Mouse (Mus musculus): ENCODE data around the gene St6galnac4. TPM values are rescaled to one million over a fixed set of nuclear protein-coding genes. Genes with fewer than 3 reads are reported as not detected.
A peak's percentile ranks its signal among the peaks of the same experiment; 100 is the strongest.

St6galnac4 gene
- polyA plus RNA-seq, 1 experiment: 23.9 TPM

DNA sequence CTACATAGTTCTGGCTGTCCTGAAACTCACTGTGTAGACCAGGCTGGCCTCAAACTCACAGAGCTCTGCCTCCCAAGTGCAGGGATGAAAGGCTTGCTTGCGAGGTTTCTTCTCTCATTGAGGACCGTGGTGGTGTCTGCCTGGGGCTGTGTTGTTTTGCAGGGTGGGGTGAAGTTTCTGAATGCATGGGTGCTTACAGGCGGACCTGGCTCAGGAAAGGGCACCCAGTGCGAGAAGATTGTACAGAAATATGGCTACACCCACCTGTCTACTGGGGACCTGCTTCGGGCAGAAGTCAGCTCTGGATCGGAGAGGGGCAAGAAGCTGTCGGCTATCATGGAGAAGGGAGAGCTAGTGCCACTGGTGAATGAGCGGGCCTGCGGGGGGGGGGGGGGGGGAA, 43.1 kb downstream of the St6galnac4 start:
- TF ChIP-seq CTCF (IDR thresholded peaks at IDR 0.05; ENCODE audit: borderline replicate concordance, extremely low read depth, insufficient read depth, insufficient read length) (no peak), POLR2A (IDR thresholded peaks at IDR 0.05; ENCODE audit: borderline replicate concordance, extremely low read depth, insufficient read depth, insufficient read length, poor library complexity, severe bottlenecking) (no peak)
- DNase-seq (ENCODE audit: low read depth): no peak

DNA sequence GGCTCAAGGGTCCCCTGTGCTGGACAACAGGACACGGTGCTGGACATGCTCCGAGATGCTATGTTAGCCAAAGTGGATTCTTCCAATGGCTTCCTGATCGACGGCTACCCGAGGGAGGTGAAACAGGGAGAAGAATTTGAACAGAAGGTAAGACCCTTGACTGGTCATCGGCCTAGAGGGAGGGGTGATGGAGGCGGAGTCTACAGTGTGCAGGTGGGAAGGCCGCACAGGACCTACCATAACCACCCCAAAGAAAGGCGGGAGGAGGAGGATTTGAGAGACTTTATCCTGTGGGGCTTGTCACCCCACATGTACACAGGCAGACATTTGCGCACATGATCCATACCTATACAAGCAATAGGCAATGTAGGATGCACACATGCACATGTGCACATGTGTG, 44.2 kb downstream of the St6galnac4 start:
- TF ChIP-seq CTCF (IDR thresholded peaks at IDR 0.05; ENCODE audit: borderline replicate concordance, extremely low read depth, insufficient read depth, insufficient read length) (no peak), POLR2A (IDR thresholded peaks at IDR 0.05; ENCODE audit: borderline replicate concordance, extremely low read depth, insufficient read depth, insufficient read length, poor library complexity, severe bottlenecking) (no peak)
- no peak for DNase-seq (ENCODE audit: low read depth)

DNA sequence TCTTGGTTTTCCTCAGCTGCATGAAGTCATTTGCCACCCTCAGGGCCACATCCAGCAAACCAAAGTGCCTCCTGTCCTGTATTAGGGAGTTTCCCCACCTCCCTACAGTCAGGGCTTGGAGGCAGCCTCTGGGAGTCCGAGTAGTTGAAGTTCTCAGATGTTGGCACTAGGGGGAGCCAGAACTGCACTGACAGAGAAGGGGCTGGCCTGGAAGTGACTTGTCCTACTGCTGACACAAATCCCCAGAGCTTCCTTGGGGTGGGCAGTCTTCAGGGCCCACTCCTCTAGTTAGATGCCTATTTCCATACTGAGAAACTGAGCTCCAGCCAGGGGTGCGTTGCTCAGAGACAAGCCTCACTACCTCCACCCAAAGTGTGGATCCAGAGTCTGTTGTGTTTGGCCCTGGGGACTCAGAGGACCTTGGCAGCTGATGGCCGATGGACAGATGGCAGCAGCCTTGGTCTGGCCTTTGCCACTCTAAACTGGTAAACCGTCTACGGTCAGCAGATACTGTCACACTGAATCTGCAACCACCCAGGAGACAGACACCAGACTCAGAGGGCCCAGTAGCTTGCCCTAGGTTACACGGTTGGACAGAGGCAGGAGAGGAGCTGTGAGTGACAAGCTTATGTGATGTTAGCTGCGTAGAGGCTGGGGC, 45.0 kb downstream of the St6galnac4 start:
- peak; percentile 83 for DNase-seq (ENCODE audit: low read depth)
- TF ChIP-seq POLR2A (IDR thresholded peaks at IDR 0.05; ENCODE audit: borderline replicate concordance, extremely low read depth, insufficient read depth, insufficient read length, poor library complexity, severe bottlenecking): no peak
- TF ChIP-seq CTCF (IDR thresholded peaks at IDR 0.05; ENCODE audit: borderline replicate concordance, extremely low read depth, insufficient read depth, insufficient read length): peak; percentile 90

DNA sequence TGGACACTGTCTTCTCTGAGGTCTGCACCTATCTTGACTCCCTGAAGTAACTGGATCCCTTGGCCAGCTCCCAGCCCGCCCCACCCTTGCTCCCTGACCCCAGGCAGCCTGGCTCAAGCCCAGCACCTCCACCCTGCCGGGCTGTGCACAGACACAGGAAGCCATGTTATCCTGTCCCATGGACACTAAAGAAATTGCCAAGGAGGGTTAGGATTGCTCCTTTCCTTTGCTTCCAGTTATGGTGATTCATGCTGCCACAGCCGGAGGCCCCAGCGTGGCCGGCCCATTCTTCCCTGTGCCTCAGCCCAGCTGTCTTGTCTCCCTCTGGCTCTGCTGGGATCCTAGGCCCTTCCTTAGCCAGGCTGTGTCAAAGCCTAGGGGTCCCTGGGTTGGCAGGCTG, 46.8 kb downstream of the St6galnac4 start:
- DNase-seq (ENCODE audit: low read depth): no peak
- no peak for TF ChIP-seq CTCF (IDR thresholded peaks at IDR 0.05; ENCODE audit: borderline replicate concordance, extremely low read depth, insufficient read depth, insufficient read length)
- no peak for TF ChIP-seq POLR2A (IDR thresholded peaks at IDR 0.05; ENCODE audit: borderline replicate concordance, extremely low read depth, insufficient read depth, insufficient read length, poor library complexity, severe bottlenecking)

DNA sequence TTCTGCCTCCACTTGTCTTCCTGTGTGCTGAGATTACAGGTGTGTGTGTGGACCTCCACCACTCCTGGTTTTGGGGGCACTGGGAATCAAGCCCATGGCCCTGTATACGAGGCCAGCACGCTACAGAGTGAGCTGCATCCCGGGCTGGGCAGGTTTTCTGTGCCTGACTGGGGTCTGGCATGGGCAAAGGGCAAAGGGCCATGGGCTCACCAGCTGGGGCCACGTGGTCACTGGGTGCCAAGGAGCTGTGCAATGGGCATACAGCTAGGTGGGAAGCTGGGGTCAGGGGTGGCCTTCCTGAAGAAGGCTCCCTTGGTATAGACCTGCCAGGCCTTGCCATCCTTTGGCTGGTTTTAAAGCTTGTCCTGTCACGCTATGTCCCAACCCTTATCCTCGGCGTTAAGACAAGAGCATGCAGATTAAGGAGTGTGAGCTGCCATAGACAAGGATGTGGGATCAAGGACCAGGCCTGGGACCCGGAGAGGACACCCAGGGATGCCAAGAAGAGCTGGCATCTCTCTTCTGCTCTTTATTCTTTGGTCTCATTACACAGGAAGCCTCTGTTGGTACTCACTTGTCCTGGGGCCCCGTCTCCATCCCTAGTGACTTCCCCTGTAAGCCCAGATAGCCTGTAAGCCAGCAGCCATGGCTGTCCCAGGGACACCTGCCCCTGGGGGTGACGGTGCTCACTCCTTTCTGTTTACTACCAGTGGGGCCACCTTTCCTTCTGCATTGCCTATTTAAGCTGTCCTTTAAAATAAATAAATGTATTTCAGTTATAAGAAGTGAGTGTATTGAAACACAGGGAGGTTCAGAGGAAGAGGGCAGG, 47.6 kb downstream of the St6galnac4 start:
- no peak for DNase-seq (ENCODE audit: low read depth)
- no peak for TF ChIP-seq POLR2A (IDR thresholded peaks at IDR 0.05; ENCODE audit: borderline replicate concordance, extremely low read depth, insufficient read depth, insufficient read length, poor library complexity, severe bottlenecking)
- no peak for TF ChIP-seq CTCF (IDR thresholded peaks at IDR 0.05; ENCODE audit: borderline replicate concordance, extremely low read depth, insufficient read depth, insufficient read length)

DNA sequence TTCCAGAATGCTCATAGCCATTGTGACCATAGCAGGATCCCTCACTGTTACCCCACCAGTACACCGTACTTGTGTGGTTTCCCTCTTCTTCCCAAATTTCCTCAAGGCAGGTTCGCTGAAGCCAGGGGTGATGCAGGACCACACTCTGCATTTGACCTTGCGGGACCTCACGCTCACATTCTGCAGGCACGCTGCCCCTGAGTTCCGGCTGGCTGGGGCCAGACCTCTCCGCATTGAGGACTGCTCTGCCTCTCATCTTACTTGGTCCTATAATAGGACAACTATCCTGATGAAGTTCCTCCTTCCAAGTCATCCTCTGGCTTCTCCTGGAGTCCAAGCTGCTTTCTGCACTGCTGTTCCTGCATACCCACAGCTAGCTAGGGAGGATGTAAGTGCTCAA, 49.7 kb downstream of the St6galnac4 start:
- no peak for TF ChIP-seq POLR2A (IDR thresholded peaks at IDR 0.05; ENCODE audit: borderline replicate concordance, extremely low read depth, insufficient read depth, insufficient read length, poor library complexity, severe bottlenecking)
- no peak for TF ChIP-seq CTCF (IDR thresholded peaks at IDR 0.05; ENCODE audit: borderline replicate concordance, extremely low read depth, insufficient read depth, insufficient read length)

DNA sequence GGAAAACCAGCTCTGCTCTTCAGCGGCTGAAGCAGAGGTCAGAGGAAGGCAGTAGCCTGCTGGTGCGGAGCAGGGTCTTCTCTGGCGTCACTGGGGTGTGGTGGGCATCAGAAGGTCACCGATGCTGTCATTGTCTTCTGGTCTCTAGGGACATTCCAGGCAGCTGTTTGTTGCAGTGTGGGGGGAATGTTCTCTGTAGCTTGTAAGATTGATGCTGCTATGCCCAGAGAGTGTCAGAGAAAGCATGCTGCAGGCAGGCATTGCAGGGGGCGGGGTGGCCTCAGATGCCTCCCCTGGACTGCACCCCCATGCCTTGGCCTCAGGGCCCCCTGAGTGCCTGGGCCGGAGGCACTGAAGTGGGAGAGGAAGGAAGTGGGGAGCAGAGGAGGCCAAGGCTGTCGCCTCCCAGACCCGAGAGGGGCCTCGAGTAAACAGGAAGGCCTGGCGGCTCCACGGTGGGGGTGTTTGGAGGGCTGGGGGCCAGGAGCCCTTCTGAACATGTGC, 50.9 kb downstream of the St6galnac4 start:
- TF ChIP-seq POLR2A (IDR thresholded peaks at IDR 0.05; ENCODE audit: borderline replicate concordance, extremely low read depth, insufficient read depth, insufficient read length, poor library complexity, severe bottlenecking): no peak
- no peak for TF ChIP-seq CTCF (IDR thresholded peaks at IDR 0.05; ENCODE audit: borderline replicate concordance, extremely low read depth, insufficient read depth, insufficient read length)
- no peak for DNase-seq (ENCODE audit: low read depth)

More for the DNA sequence above, 49.7 kb downstream of the St6galnac4 start:
- no peak for DNase-seq (ENCODE audit: low read depth)

DNA sequence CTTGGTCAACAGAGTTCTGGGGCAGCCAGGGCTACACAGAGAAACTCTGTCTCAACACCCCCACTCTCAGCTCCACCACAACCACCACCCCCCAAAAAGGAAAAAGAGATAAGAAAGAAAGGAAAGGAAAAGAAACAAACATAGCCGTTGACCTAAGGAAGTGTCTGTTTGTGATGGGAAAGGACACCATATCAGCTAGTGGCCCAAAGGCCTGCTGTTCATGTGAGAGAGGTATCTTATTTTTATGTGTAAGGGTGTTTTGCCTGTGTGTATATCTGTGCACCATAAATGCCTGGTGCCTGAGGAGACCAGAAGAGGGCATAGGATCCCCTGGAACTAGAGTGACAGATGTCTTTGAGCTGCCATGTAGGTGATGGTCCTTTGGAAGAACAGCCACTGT, 52.7 kb downstream of the St6galnac4 start:
- no peak for DNase-seq (ENCODE audit: low read depth)
- TF ChIP-seq CTCF (IDR thresholded peaks at IDR 0.05; ENCODE audit: borderline replicate concordance, extremely low read depth, insufficient read depth, insufficient read length) (no peak), POLR2A (IDR thresholded peaks at IDR 0.05; ENCODE audit: borderline replicate concordance, extremely low read depth, insufficient read depth, insufficient read length, poor library complexity, severe bottlenecking) (no peak)

DNA sequence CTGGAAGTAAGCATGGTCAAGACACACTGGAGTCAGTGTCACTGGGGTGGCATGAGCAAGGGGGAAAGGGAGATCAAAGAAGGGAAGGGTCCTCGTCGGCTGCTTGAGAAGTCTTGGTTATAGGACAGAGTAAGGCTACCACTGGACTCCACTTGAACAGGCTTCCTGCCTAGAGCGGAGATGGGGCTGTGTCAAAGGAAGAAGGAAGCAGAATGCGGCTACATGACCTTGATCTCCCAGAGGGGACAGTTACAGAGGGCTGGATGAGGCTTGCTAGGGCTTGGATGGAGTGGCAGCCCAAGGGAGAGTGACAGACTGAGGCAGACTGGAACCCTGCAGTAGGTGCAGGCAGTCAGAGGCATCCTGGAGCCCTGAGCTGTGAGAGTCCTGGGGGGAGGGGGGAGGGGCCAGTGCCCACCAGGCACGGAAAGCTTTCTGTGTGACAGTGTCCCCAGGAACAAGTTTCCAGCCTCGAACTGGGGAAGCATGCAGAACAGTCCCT, 53.7 kb downstream of the St6galnac4 start:
- no peak for TF ChIP-seq POLR2A (IDR thresholded peaks at IDR 0.05; ENCODE audit: borderline replicate concordance, extremely low read depth, insufficient read depth, insufficient read length, poor library complexity, severe bottlenecking)
- no peak for TF ChIP-seq CTCF (IDR thresholded peaks at IDR 0.05; ENCODE audit: borderline replicate concordance, extremely low read depth, insufficient read depth, insufficient read length)

DNA sequence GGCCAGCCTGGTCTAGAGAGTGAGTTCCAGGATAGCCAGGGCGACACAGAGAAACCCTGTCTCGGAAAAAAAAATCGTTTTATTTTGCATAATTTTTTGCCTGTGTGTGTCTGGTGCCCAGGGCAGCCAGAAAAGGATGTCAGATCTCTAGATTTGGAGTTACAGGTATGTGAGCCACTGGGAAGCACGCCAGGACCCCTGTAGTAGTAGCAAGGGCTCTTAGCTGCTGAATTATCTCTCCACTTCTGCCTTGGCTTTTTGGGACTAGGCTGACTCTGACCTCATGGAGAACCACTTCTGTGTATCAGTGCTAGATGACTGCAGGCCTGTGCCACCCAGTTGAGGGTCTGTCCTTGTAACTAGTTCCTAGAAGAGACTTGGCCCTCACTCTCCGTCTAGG, 54.9 kb downstream of the St6galnac4 start:
- no peak for DNase-seq (ENCODE audit: low read depth)
- TF ChIP-seq POLR2A (IDR thresholded peaks at IDR 0.05; ENCODE audit: borderline replicate concordance, extremely low read depth, insufficient read depth, insufficient read length, poor library complexity, severe bottlenecking) (no peak), CTCF (IDR thresholded peaks at IDR 0.05; ENCODE audit: borderline replicate concordance, extremely low read depth, insufficient read depth, insufficient read length) (no peak)

More for the DNA sequence above, 53.7 kb downstream of the St6galnac4 start:
- no peak for DNase-seq (ENCODE audit: low read depth)

DNA sequence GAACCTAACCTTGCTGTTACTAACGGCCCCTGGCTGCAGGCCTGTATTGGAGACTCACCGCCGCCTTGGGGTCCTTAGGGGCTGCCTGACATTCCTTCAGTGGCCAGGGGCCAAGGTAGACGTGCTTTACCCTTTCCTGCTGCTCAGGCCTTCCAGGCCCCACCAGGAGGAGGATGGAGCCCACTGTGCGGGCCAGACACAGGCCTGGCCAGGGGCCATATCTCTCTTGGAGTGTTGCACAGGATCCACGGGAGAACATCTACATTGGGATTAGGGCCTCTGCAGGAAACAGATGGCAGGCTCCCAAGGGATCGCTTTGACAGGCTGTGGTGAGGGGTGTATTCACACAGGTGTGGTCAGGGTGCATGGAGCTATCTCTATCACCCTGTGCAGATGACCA, 55.9 kb downstream of the St6galnac4 start:
- TF ChIP-seq POLR2A (IDR thresholded peaks at IDR 0.05; ENCODE audit: borderline replicate concordance, extremely low read depth, insufficient read depth, insufficient read length, poor library complexity, severe bottlenecking) (no peak), CTCF (IDR thresholded peaks at IDR 0.05; ENCODE audit: borderline replicate concordance, extremely low read depth, insufficient read depth, insufficient read length) (no peak)
- no peak for DNase-seq (ENCODE audit: low read depth)
